Mouse (Mus musculus) kidney, postnatal 25 days (tissue): ENCODE data around the gene Rbms3.

Source experiments
- DNase-seq, 2 experiments: peaks; one replicate each; pipeline ENCODE4 v3.0.0; 2021; ENCODE audit warnings: mixed read lengths in 2 of 2

Gene Rbms3

DNA sequence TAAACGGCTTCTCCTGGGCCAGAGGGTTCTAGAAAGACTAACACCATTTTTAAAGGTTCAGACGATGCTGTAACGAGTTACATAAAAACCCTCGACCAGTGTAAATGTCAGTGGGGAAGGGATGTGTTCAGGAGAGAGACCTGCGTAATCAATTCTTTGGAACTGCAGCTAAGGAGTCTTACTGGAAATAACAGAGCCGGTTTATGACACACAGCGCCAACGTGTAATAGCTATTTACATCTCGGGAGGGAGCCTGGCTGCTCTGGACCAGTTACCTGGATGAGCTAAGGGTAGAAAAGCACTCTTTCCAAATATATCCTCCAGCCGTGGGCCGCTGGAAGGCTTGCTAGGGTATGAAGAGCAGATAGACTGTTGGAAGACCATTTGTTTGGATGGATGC is 598.5 kb downstream of the Rbms3 start:
- DNase-seq, result no peak

DNA sequence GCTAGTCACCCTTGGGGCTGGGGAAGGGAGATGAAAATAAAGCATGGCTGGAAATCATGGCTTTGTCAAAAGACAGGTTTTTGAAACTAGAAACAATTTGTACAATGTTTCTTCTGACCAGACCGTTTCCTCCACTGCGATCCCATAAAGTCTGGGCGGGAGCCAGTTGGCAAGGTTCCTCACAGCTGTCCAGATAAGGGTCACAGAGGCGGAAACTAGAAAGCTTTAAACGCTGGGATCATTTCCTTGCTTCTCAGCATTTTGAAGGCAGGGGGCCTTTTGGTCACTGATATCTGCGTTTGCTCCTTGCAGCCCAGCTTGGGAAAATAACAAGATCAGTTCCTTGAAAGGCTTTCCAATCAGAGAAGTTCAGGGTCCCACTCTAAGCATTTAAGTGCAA is 598.9 kb downstream of the Rbms3 start:
- peak; percentile 93 to 96 for DNase-seq

GRCm38 (mm10) chr9:117029953-117030352 is 599.8 kb downstream of the Rbms3 start:
- no peak for DNase-seq

DNA sequence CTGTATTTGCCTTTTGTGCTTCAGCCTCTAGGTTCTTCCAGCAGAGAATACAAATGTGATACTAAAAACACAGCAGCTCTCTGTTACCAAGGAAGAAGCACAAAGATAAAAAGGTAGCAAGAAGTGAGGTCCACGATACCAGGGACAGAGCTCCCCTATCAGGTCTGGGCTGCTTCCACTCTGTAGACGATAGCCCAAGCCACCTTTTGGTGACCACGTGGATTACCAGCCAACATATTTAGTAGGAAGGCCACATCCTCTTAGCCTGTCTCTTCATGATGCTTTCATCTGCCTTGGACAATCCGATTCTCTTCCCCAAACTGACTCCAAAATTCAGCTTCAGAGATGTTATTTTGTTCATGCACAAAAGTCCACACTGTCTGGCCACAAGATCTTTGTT is 601.1 kb downstream of the Rbms3 start:
- no peak for DNase-seq

GRCm38 (mm10) chr9:117022086-117022485 is 607.6 kb downstream of the Rbms3 start:
- DNase-seq, result no peak

GRCm38 (mm10) chr9:117021506-117021905 is 608.2 kb downstream of the Rbms3 start:
- DNase-seq, result no peak

- DNase-seq, result no peak
These were observed 609.5 kb downstream of the Rbms3 start for GRCm38 (mm10) chr9:117020216-117020615.

- DNase-seq, result peak; percentile 68 to 84
These were observed 611.0 kb downstream of the Rbms3 start for GRCm38 (mm10) chr9:117018741-117019163.

DNA sequence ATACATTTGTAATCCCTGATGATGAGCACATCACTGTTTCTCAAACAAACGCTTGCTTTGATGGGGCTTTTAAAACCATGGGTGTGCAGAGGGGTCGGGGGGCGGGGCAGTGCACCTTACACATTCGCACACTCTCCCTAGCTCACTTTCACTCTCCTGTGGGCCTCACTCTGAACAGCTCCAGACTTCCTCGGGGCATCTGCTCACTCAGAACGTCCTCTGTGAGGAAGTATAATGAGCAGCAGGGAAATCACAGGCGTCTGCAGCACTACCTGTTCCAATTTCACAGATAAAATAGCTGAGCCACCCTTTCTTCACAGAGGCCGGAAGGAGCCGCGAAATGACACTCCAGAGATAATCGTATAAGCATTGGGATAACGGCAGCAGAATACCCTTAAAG is 611.4 kb downstream of the Rbms3 start:
- DNase-seq, result no peak

- DNase-seq, result no peak
These were observed 613.0 kb downstream of the Rbms3 start for GRCm38 (mm10) chr9:117016605-117017319.

GRCm38 (mm10) chr9:117013386-117013785 is 616.3 kb downstream of the Rbms3 start:
- no peak for DNase-seq

- DNase-seq, result no peak
These were observed 618.9 kb downstream of the Rbms3 start for GRCm38 (mm10) chr9:117010801-117011200.

DNA sequence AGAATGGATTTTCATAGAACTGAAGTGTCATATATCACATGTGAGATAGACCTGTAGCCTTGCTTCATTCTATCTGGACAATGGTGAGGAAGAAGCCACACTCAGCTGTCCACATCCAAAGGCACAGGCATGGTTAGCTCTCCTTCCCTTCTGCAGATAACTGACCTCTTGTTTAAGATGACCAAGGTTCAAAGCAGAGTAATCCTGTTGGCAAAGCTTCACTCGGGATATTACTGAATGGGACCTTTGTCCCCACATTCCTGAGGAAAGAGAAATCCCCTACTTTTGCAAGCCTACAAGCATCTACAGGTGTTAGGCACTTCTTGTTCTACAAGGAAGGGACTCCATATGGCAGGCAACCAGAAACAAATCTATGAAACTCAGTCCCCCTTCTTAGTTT is 621.5 kb downstream of the Rbms3 start:
- DNase-seq, result no peak

DNA sequence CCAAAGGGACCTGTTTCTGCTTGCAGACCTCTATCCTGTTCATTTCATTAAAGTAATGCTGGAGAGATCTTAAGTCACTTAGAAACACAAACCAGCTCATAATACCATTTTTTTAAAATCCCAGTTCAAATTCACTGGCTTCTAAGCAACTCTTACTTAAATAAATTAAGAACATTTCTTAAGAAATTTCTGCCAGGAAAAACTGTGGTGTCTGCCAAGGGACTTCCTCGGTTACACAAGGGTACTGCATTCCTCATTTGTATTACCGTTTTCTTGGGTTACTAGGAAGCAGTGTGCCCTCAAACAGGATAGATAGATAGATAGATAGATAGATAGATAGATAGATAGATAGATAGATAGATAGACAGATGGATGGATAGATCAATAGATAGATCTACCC is 627.6 kb downstream of the Rbms3 start:
- DNase-seq, result no peak

DNA sequence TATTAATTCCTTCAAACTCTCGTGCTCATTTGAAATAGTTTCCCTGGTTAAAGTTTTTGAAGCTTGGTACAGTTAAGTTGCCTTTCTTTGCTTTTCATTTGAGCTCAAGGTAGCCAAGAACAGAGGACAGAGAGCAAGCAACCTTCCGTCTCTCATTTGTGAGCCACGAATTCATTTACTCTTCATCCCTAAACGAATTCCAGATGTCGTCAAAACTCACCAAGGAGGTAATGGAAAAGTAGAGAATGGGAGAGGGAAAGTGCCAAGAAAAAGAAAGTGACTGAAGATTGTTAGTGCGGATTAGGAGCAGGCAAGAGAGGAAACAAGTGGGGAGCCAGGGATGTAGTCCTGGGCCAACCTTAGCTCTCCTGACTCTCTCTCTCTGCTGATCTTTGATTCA is 630.5 kb downstream of the Rbms3 start:
- no peak for DNase-seq

DNA sequence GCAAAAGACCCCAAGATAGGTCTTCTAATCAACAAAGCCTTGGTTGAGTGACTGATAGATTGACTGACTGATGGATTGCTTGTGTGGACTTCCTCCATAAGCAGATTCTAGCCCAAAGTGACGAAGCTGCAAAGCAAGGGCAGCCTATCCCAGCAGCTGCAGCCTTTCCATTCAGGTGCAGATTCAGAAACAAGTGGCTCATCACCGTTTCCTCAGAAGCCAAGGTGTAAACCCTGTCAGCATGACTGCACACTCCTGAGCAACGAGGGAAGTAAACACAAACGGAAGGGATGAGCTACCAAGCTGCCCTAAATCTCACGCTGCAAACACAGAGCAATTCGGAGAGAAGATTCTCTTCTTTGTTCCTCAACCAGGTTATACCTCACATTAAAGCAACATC is 639.4 kb downstream of the Rbms3 start:
- DNase-seq, result no peak

DNA sequence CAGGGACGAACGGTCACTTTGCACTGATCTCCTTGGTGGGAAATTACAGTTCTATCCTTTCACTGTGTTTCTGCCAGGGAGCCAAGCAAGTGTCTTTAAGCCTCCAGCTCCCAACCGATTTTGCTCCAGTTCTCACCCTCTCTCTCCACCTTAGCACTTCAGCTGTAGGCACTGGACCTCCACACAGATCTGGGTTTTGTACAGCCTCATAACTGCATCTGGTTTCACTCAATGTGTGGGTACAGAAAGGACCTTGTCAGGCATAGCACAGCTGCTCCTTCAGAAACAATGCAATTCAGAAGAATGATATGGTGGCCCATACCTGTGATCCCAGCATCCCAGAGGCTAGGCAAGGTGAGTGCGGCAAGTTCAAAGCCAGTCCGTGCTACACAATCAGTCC is 648.9 kb downstream of the Rbms3 start:
- no peak for DNase-seq

GRCm38 (mm10) chr9:116977428-116977827 is 652.3 kb downstream of the Rbms3 start:
- no peak for DNase-seq

DNA sequence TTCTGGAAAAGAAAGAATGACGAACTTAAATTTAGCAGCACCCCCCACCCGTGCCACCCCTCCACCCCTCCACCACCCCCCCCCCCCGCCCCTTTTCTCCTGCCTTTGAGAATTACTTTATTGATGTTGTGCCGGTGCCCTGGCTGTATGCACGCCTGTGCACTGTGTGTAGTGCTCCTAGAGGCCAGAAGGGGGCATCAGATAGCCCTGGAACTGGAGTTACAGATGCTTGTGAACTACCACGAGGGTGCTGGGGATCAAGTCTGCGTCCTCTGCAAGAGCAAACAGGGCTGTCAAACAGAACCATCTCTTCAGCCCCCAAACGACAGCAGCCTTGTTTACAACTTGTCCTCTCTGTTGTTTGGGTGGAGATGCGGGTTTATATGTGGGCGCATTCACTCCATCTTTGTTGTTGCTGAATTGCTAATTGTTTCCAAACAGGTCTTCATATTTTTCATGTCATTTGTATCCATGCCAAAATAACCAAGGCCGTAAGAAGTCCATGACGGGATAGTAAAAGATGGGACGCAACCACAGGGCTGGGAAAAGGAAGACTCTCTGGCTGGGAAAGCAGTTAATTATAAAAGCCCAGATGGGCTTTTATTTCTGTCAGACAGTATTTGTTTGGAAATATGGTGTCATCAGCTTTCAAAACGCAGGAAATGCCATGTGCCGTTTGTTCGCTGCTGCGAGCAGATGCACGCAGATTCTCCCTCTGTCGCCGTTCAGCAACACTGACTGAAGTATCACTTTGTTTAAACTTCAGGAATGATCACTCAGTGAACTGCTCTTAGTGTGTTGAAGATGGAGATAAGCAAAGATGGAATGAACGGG is 652.9 kb downstream of the Rbms3 start:
- DNase-seq, result no peak

- no peak for DNase-seq
These were observed 654.4 kb downstream of the Rbms3 start for GRCm38 (mm10) chr9:116975269-116975668.

GRCm38 (mm10) chr9:116974134-116974533 is 655.6 kb downstream of the Rbms3 start:
- DNase-seq, result peak in 1 of 2 experiments; percentile 21

DNA sequence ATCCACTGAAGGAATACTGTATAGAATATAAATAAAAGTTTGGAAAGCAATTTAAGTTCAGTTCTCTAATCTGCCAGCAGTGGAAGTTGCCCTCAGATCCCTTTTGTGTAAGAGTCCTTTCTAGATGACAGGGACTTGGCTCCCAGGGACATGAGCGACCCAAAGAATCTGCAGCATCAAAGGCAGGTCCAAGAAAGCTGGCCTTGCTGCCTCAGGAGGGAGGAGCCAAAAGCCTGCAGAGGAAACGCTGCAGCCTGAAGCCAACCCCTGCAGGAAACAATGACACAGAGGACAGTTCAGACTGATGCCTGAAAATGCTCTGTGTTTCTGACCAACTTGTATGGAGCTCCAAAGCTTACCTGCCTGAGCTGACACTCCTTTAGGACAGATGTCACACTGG is 656.1 kb downstream of the Rbms3 start:
- peak; percentile 46 to 69 for DNase-seq

GRCm38 (mm10) chr9:116967317-116967716 is 662.4 kb downstream of the Rbms3 start:
- no peak for DNase-seq

DNA sequence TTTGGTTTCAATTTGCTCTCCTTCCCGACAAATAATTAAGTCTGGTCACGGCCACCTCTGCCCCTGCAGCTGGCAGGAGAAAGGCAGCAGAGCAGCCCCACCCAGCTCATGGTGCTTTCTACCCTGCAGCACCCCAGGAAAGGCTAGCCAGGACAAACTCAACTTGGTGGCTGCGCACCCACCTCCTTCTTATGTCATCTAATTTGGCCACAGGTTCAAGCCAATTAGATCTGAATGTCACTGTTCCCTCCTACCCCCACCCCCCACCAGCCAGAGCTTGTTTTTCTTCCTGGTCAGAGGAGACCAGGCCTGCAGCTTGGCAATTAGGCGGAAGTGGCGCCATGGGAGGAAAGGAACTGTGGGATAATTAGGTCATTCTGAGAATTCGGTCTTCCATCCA is 664.0 kb downstream of the Rbms3 start:
- DNase-seq, result peak in 1 of 2 experiments; percentile 43
